Mouse (Mus musculus): Measurements from ENCODE around the gene Agap1. TPM values are rescaled to one million over a fixed set of nuclear protein-coding genes. Genes with fewer than 3 reads are reported as not detected.

Agap1 gene
- polyA plus RNA-seq, 1 experiment from 2014 or later, result 10.7 TPM

GRCm38 (mm10) chr1:89697241-89697640, 242.6 kb downstream of the Agap1 start:
- Histone ChIP-seq H3K27me3 (no peaks in the 10 kb centered on the region), H3K4me3 (no peak overlapping the region), H3K4me2 (no peak overlapping the region), H3K9me3 (no peaks in the 10 kb centered on the region), H3K36me3 (peaks cover 7% of the 10 kb centered on the region; the same call in 1 of the 2 replicates), H3K27ac (no peak overlapping the region), H3K4me1 (peaks cover 4% of the 10 kb centered on the region; the same call in 1 of the 2 replicates), H3K9ac (no peak overlapping the region)
- no peak for ATAC-seq (ENCODE audit: insufficient number of reproducible peaks, low FRiP score, low TSS enrichment, low read depth)
- WGBS, result 65% methylated on average over 2 of the region's 2 CpGs

DNA sequence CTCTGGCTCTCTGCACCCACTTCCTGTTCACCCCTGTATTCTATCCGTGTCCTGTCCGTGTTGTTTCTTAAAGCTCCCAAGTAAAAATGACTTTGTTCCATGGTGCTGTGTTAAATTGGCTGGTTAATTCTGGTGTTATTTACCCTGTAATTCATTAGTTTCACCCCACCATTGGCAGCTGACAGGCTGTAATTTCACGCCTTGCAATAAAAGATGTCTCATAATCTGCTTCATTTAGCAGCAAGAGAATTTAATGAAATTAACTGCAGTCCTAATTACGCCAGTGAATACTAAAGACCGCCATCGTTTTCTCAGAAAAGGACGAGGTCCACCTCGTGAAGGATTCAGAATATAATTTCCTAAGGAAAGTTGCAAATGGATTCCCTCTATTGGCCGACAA, 245.6 kb downstream of the Agap1 start:
- WGBS, result 70% methylated on average over 9 of the region's 9 CpGs
- no peak overlapping the region for H3K4me3 ChIP-seq
- no peak overlapping the region for H3K4me2 ChIP-seq
- no peaks in the 10 kb centered on the region for H3K9me3 ChIP-seq
- H3K36me3 ChIP-seq, result peaks cover 7% of the 10 kb centered on the region; the same call in 1 of the 2 replicates
- H3K27ac ChIP-seq, result no peak overlapping the region
- no peak for ATAC-seq (ENCODE audit: insufficient number of reproducible peaks, low FRiP score, low TSS enrichment, low read depth)
- H3K4me1 ChIP-seq, result peaks cover 16% of the 10 kb centered on the region; the same call in 1 of the 2 replicates
- no peaks in the 10 kb centered on the region for H3K27me3 ChIP-seq
- no peak overlapping the region for H3K9ac ChIP-seq

DNA sequence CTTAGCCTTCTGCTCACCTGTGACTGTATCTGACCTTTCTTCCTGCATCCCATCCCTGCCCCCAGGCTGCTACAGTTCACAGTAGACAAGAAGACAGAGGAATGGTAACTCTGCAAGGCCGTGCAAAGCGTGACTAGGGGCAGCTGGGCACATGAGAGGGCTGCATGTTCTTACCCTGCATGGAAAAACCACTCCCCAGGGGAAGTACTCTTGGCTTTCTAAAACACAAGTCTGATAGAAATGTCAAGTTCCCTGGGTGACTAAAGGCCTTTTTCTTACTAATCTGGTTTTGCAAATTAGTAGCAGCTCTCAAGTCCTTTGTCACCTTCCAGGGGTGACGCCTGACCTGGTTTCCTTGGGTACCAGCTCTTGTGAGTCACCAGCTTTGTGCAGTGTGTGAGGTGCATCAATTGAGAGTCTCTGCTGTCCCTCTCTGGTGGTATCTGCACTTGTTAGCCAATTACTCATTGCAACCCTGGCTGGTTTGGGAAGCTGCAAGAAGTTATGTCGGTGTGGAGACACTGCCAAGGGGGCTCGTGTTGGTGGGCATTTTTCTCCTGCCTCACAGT, 246.6 kb downstream of the Agap1 start:
- ATAC-seq (ENCODE audit: insufficient number of reproducible peaks, low FRiP score, low TSS enrichment, low read depth), result no peak
- H3K4me2 ChIP-seq, result no peak overlapping the region
- H3K27ac ChIP-seq, result no peak overlapping the region
- peaks cover 16% of the 10 kb centered on the region; the same call in 1 of the 2 replicates for H3K4me1 ChIP-seq
- peaks cover 7% of the 10 kb centered on the region; the same call in 1 of the 2 replicates for H3K36me3 ChIP-seq
- H3K9me3 ChIP-seq, result no peaks in the 10 kb centered on the region
- 76% methylated on average over 5 of the region's 5 CpGs for WGBS
- H3K4me3 ChIP-seq, result no peak overlapping the region
- H3K27me3 ChIP-seq, result no peaks in the 10 kb centered on the region
- no peak overlapping the region for H3K9ac ChIP-seq

DNA sequence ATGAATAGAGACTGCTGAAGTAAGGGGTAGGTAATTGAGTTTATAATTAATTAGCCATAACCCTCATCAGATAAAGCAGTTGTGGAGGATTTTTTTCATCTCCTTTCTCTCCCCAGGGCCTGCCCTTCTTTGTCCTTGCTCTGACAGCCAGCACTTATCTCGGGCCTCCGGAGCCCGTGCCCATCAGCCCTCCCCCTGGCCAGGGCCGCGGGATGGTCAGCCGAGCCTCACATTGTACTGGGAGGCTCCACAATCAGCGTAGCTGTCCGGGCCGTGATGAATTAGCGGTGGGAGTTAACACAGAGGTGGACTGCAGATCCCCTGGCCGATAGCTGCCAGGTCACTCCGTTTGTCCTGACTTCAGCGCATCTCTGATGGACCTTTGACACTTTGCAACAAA, 248.7 kb downstream of the Agap1 start:
- Histone ChIP-seq H3K36me3 (peaks cover 7% of the 10 kb centered on the region; the same call in 1 of the 2 replicates), H3K27ac (no peak overlapping the region), H3K4me3 (no peak overlapping the region), H3K4me2 (no peak overlapping the region), H3K27me3 (no peaks in the 10 kb centered on the region), H3K9me3 (no peaks in the 10 kb centered on the region), H3K9ac (no peak overlapping the region), H3K4me1 (peaks cover 22% of the 10 kb centered on the region)
- 38% methylated on average over 13 of the region's 13 CpGs for WGBS
- ATAC-seq (ENCODE audit: insufficient number of reproducible peaks, low FRiP score, low TSS enrichment, low read depth), result no peak

- H3K27ac ChIP-seq, result no peak overlapping the region
- 89% methylated on average over 6 of the region's 6 CpGs for WGBS
- ATAC-seq (ENCODE audit: insufficient number of reproducible peaks, low FRiP score, low TSS enrichment, low read depth), result no peak
- no peak overlapping the region for H3K4me3 ChIP-seq
- no peak overlapping the region for H3K9ac ChIP-seq
- H3K36me3 ChIP-seq, result peaks cover 4% of the 10 kb centered on the region; the same call in 1 of the 2 replicates
- H3K4me1 ChIP-seq, result peaks cover 37% of the 10 kb centered on the region
- no peak overlapping the region for H3K4me2 ChIP-seq
- H3K9me3 ChIP-seq, result no peaks in the 10 kb centered on the region
- H3K27me3 ChIP-seq, result no peaks in the 10 kb centered on the region
Observed at GRCm38 (mm10) chr1:89705670-89706069, 251.1 kb downstream of the Agap1 start.

GRCm38 (mm10) chr1:89706862-89707261, 252.3 kb downstream of the Agap1 start:
- H3K36me3 ChIP-seq, result no peaks in the 10 kb centered on the region
- ATAC-seq (ENCODE audit: insufficient number of reproducible peaks, low FRiP score, low TSS enrichment, low read depth), result no peak
- no peaks in the 10 kb centered on the region for H3K27me3 ChIP-seq
- WGBS, result 93% methylated on average over 2 of the region's 2 CpGs
- no peak overlapping the region for H3K27ac ChIP-seq
- no peak overlapping the region for H3K9ac ChIP-seq
- peaks cover 37% of the 10 kb centered on the region for H3K4me1 ChIP-seq
- no peak overlapping the region for H3K4me3 ChIP-seq
- H3K4me2 ChIP-seq, result no peak overlapping the region
- H3K9me3 ChIP-seq, result no peaks in the 10 kb centered on the region

GRCm38 (mm10) chr1:89707756-89708480, 253.3 kb downstream of the Agap1 start:
- no peak for ATAC-seq (ENCODE audit: insufficient number of reproducible peaks, low FRiP score, low TSS enrichment, low read depth)
- Histone ChIP-seq H3K27ac (no peak overlapping the region), H3K4me3 (no peak overlapping the region), H3K4me2 (no peak overlapping the region), H3K9ac (no peak overlapping the region), H3K36me3 (no peaks in the 10 kb centered on the region), H3K27me3 (no peaks in the 10 kb centered on the region), H3K4me1 (peaks cover 27% of the 10 kb centered on the region), H3K9me3 (no peaks in the 10 kb centered on the region)
- 38% methylated on average over 15 of the region's 15 CpGs for WGBS

DNA sequence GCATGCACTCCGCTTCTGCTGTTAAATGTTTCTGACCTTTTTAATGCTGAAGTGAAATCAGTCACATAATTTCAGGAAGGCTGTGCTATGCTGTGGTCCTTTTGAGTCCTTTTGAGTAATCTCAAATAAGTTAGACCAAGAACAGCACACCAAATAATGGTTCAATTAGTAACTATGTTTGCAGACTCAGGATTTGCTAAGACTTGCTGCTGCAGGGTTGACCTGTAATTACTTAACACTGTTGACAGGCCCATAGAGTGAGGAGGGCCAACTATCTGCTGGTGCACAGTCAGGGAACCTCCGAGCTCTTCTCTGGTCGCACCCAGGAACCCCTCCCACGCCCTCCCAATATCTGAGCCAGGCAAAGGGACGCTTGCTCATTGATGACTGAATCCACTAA, 255.2 kb downstream of the Agap1 start:
- peaks cover 26% of the 10 kb centered on the region for H3K4me1 ChIP-seq
- no peak overlapping the region for H3K27ac ChIP-seq
- WGBS, result 72% methylated on average over 5 of the region's 5 CpGs
- no peaks in the 10 kb centered on the region for H3K27me3 ChIP-seq
- H3K9me3 ChIP-seq, result no peaks in the 10 kb centered on the region
- H3K4me2 ChIP-seq, result no peak overlapping the region
- H3K36me3 ChIP-seq, result no peaks in the 10 kb centered on the region
- no peak overlapping the region for H3K9ac ChIP-seq
- H3K4me3 ChIP-seq, result no peak overlapping the region
- ATAC-seq (ENCODE audit: insufficient number of reproducible peaks, low FRiP score, low TSS enrichment, low read depth), result no peak

DNA sequence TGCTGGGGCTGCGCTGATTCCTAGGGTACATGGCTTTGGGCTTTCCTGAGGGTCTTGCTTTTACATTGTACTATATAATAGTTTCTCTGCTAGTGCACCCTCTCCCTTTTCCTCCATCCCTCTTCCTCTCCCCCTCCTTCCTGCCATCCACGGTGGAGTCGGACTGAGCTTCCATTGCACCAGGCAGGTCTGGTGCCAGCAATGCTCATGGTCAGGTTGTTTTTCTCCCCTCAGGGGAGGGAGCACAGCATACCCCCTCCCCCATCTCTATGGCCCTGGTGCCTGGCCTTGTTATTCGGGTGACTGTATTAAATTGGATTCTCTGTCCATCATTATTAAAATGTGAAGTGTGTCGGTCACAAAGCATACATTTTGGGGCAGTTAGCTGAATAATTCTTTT, 259.1 kb downstream of the Agap1 start:
- H3K9ac ChIP-seq, result no peak overlapping the region
- ATAC-seq (ENCODE audit: insufficient number of reproducible peaks, low FRiP score, low TSS enrichment, low read depth), result no peak
- WGBS, result 33% methylated on average over 5 of the region's 5 CpGs
- H3K36me3 ChIP-seq, result no peaks in the 10 kb centered on the region
- no peaks in the 10 kb centered on the region for H3K9me3 ChIP-seq
- H3K4me3 ChIP-seq, result no peak overlapping the region
- H3K4me2 ChIP-seq, result no peak overlapping the region
- H3K27me3 ChIP-seq, result no peaks in the 10 kb centered on the region
- H3K27ac ChIP-seq, result no peak overlapping the region
- H3K4me1 ChIP-seq, result peaks cover 32% of the 10 kb centered on the region

GRCm38 (mm10) chr1:89714165-89714980, 259.8 kb downstream of the Agap1 start:
- WGBS, result 31% methylated on average over 18 of the region's 18 CpGs
- no peaks in the 10 kb centered on the region for H3K9me3 ChIP-seq
- no peak overlapping the region for H3K9ac ChIP-seq
- ATAC-seq (ENCODE audit: insufficient number of reproducible peaks, low FRiP score, low TSS enrichment, low read depth), result no peak
- H3K4me3 ChIP-seq, result no peak overlapping the region
- H3K27ac ChIP-seq, result no peak overlapping the region
- no peak overlapping the region for H3K4me2 ChIP-seq
- no peaks in the 10 kb centered on the region for H3K36me3 ChIP-seq
- peaks cover 33% of the 10 kb centered on the region for H3K4me1 ChIP-seq
- no peaks in the 10 kb centered on the region for H3K27me3 ChIP-seq

DNA sequence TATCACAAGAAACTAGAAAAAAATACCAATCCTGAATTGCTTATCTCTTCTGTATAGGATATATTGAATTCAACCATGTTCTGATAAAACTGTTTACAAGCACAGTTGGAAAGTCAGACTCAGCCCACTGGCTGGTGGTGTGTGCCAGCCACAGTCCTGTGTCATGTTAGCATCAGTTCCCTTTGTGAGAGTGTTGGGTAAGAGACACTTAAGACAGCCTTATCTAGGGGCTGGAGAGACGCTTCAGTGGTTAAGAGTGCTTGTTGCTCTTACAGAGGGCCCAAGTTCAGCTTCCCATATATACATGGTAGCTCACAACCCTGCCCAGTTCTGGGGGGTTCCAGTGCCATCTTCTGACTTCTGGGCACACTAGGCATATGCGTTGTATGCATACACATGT, 261.6 kb downstream of the Agap1 start:
- no peak for ATAC-seq (ENCODE audit: insufficient number of reproducible peaks, low FRiP score, low TSS enrichment, low read depth)
- Histone ChIP-seq H3K36me3 (no peaks in the 10 kb centered on the region; the same call in 1 of the 2 replicates), H3K9ac (no peak overlapping the region), H3K4me2 (no peak overlapping the region), H3K4me3 (no peak overlapping the region), H3K27ac (no peak overlapping the region), H3K27me3 (no peaks in the 10 kb centered on the region), H3K9me3 (no peaks in the 10 kb centered on the region), H3K4me1 (peaks cover 25% of the 10 kb centered on the region)
- 89% methylated on average over 2 of the region's 2 CpGs for WGBS

DNA sequence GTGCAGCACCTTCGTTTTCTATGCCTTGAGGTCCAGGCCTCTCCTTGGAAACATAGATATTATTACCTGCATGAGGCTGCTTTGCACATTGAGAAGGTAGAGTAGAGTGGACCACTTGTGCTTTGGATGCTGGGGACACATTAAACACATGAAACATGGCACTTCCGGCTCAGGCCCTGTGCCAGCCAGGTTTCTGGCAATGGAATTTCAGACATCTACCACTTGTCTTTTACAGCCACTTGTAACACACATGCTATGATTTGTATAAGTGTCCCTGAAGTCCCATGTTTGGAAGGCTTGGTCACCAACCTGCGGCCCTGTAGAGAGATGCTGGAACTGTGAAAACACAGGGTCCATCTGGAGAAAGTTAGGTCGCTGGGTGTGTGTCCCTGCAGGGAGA, 262.5 kb downstream of the Agap1 start:
- no peak overlapping the region for H3K4me2 ChIP-seq
- ATAC-seq (ENCODE audit: insufficient number of reproducible peaks, low FRiP score, low TSS enrichment, low read depth), result no peak
- no peak overlapping the region for H3K4me3 ChIP-seq
- H3K27ac ChIP-seq, result no peak overlapping the region
- no peaks in the 10 kb centered on the region for H3K27me3 ChIP-seq
- 77% methylated on average over 4 of the region's 4 CpGs for WGBS
- H3K4me1 ChIP-seq, result peaks cover 25% of the 10 kb centered on the region
- H3K9me3 ChIP-seq, result no peaks in the 10 kb centered on the region
- H3K36me3 ChIP-seq, result no peaks in the 10 kb centered on the region; the same call in 1 of the 2 replicates
- H3K9ac ChIP-seq, result no peak overlapping the region

Measured in limb, embryonic 15.5 days (tissue).